In genomic region chr13:107665775-107666174, GRCm38 (mm10) we compare ENCODE assay signal across 25 mouse cellular contexts.
"Had no signal": no experiment of that assay in that cellular context is flagged by ENCODE, and none has a peak within 500 bp of the region (broad histone marks: within the 10 kb centered on the region; RNA-seq: fewer than 3 reads in every experiment).

No protein-coding gene starts in this region.

- H3K9ac ChIP-seq: heart, embryonic 12.5 days; hindbrain, embryonic 12.5 days; hindbrain, embryonic 14.5 days; kidney, embryonic 15.5 days; liver, embryonic 13.5 days; liver, embryonic 15.5 days had no signal

- H3K4me2 ChIP-seq: heart, embryonic 12.5 days; hindbrain, embryonic 12.5 days; hindbrain, embryonic 14.5 days; kidney, embryonic 15.5 days; liver, embryonic 11.5 days; liver, embryonic 13.5 days; liver, embryonic 15.5 days had no signal

- H3K4me3 ChIP-seq: gastrocnemius, adult 2 months; heart, embryonic 10.5 days; heart, embryonic 12.5 days; hindbrain, embryonic 10.5 days; hindbrain, embryonic 12.5 days; kidney, embryonic 15.5 days; layer of hippocampus, adult 2 months; left cerebral cortex, adult 2 months; liver, embryonic 13.5 days; liver, embryonic 15.5 days had no signal

- H3K9me3 ChIP-seq: heart, embryonic 10.5 days; heart, embryonic 12.5 days; hindbrain, embryonic 10.5 days; hindbrain, embryonic 12.5 days; kidney, embryonic 15.5 days; liver, embryonic 13.5 days; liver, embryonic 15.5 days had no signal

- ATAC-seq: hindbrain, embryonic 16.5 days; inflammation-experienced regulatory T-cells, adult 6 months had no signal

- H3K27ac ChIP-seq: gastrocnemius, adult 2 months; heart, embryonic 10.5 days; hindbrain, embryonic 12.5 days; hindbrain, embryonic 14.5 days; kidney, embryonic 15.5 days; layer of hippocampus, adult 2 months; left cerebral cortex, adult 2 months; liver, embryonic 13.5 days; liver, embryonic 15.5 days had no signal

- H3K27me3 ChIP-seq: hindbrain, embryonic 12.5 days; liver, embryonic 13.5 days; liver, embryonic 15.5 days had no signal

- H3K36me3 ChIP-seq: heart, embryonic 10.5 days; heart, embryonic 12.5 days; hindbrain, embryonic 10.5 days; hindbrain, embryonic 12.5 days; kidney, embryonic 15.5 days; liver, embryonic 13.5 days; liver, embryonic 15.5 days had no signal

- DNase-seq: gastrocnemius, adult 2 months; gastrocnemius, postnatal 10 days; gastrocnemius, postnatal 25 days; heart, adult 18-20 months; heart, postnatal 10 days; heart, postnatal 4 days; kidney, adult 11 months; kidney, adult 2 months; kidney, adult 9 months; kidney, postnatal 14 days; kidney, postnatal 36 days; liver; liver, embryonic 13.5 days had no signal

- H3K4me1 ChIP-seq: liver, embryonic 13.5 days; liver, embryonic 15.5 days had no signal
